Mouse (Mus musculus): ENCODE measurements around the gene Sowahb.
A peak's percentile ranks its signal among the peaks of the same experiment; 100 is the strongest.

The Sowahb gene

DNA sequence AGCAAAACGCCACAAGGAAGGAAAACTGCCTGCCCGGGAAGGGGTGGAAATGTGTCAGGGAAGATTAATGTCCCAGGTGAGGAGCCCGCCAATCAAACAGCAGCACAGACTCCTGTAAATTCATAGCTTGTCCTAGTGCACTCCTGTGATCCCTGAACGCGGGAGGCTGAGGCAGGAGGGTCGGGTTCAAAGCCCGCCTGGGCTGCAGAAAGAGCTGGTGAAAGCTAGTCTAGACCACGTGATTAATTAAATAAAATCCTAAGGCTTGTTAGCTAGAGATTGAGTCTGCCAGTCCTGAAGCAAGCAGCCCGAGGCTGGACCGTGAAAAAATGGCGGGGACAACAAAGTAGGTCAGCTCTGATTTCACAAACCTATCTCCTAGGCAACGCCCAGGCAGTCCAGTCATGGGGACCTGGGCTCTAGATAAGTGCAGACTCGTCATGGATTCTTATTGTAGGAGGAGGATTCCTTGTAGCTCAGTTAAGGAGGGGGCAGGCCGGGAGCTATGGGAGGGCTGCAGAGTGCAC is 38.9 kb downstream of the Sowahb start:
- DNase-seq (ENCODE audit: inconsistent age in 2 of 2, low spot score in 1 of 2): peak; percentile 72 to 91

DNA sequence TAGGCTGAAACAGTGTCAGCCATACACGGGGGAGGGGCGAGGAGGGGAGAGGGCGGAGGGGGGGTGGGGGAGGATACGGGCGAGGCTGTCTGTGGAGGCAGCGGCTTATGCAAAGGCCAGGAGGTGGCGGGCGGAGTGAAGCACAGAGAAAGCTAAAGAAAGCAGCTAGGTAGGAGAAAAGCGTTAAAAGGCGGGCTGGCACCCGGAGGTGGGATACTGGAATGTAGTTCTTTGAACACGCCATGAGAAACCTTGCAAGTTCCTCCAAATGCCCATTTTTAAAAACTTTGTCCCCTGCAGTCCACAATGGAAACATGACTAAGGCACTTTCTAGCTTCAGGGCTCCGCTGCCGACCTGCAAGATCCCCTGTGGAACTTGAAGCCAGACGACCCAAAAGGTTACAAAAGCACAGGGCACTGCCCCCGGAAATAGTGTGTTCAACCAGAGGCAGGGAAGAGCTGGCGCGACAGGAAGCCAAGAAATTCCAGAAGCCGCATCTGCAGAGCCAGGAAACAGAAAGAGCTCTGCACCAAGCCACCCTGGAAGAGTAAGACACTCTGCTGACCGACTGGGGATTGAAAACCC is 39.5 kb downstream of the Sowahb start:
- DNase-seq (ENCODE audit: inconsistent age in 2 of 2, low spot score in 1 of 2): peak; percentile 62 to 86

DNA sequence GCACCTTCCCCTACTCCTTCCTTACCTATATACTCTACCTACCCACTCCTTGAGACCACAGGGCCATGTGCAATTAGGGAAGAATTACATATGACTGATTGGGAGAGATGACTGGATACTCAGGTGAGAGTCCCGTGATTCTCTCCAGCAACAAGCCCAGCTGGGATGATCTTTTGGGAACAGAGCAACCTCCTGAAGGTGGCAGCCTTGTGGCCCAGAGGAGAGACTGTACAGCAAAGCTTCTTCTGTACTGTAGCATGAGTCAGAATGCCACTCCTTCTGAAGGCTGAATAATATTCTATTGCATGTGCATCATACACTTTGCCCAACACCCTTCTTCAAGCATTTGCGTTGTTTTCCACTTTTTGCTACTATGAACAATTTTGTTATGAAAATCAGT is 42.2 kb downstream of the Sowahb start:
- DNase-seq (ENCODE audit: inconsistent age in 2 of 2, low spot score in 1 of 2): peak in 1 of 2 experiments; percentile 49

DNA sequence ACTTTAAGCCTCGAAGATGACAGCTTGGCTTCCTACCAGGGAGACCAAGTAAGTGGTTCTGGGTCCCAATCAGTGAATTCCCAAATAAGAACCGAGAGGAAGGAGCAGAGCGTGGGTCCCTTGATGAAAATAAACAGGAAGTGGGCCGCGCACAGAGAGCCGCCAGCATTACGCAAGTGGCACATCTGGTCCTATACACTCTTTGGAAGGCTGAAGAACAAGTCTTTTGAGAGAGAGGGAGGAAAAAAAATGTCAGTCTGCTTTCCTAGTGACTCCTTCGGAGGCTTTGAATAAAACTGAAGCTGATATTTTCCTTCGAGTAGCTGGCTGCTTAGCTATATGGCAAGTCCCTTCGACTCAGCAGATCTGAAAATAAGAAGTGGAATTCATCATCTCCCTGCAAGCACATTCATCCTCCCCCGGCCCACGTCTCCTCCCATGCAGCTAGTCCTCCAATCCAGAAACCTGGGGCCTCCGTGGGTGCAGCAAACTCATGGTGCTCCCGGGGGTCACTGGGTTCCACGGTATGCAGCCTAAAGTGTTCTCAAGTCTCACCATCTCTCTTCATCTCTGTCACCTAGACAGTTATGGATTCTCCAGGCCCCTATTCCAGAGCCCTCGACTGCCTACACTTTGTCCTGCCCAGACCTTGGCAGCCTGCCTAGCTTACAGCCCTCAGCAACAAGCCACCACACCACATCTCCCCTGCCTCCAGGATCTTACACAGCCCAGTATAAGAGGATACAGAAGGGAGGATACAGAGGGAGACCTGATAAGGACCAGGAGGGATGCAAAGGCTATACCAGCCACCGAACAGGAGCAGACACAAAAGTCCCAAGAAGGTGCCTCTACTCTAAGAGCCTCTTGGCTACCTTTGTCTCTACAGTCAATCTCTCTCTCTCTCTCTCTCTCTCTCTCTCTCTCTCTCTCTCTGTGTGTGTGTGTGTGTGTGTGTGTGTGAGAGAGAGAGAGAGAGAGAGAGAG is 43.8 kb downstream of the Sowahb start:
- no peak for DNase-seq (ENCODE audit: inconsistent age in 2 of 2, low spot score in 1 of 2)

DNA sequence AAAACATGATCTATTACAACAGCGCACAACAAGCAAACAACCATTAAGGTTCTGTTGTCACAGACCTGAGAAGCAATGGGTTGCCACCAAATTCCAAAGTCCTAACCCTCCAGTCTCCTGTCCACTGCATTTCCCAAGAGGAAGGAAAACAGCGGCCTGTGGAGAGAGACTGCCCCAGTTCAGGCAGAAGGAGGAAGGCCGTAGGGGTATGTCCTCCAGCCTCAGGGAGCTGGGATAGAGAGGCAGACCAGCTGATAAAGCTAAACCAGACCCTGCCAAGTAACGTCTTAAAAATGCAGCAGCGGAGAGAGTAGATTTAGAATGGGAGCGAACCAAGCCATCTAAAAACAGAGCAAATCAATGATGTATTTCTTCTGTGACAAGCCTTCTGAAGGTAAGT is 44.8 kb downstream of the Sowahb start:
- no peak for DNase-seq (ENCODE audit: inconsistent age in 2 of 2, low spot score in 1 of 2)

DNA sequence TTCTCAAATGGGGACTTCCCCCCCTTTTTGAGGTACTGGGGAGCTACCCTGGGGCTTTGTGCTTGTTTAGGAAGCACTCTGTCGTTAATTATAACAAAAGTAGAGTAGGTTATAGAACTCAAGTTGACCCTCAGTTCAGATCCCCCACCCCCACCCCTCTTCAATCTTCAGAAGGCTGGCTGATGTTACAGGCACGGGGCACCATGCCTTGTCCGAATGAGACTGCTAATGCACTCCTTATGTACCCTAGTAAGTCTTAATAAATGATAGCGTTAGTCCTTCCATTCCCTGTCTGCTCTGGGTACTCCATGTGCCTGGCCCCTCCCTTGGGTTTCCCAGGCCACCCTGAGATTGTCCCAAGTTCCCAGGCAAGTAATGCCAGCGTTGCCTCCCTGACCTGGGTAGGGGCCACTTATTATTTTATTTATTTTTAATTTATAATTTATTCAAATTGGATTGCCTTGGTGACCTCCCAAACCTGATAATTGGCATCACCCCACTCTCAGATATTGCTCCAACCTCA is 46.3 kb downstream of the Sowahb start:
- no peak for DNase-seq (ENCODE audit: inconsistent age in 2 of 2, low spot score in 1 of 2)

DNA sequence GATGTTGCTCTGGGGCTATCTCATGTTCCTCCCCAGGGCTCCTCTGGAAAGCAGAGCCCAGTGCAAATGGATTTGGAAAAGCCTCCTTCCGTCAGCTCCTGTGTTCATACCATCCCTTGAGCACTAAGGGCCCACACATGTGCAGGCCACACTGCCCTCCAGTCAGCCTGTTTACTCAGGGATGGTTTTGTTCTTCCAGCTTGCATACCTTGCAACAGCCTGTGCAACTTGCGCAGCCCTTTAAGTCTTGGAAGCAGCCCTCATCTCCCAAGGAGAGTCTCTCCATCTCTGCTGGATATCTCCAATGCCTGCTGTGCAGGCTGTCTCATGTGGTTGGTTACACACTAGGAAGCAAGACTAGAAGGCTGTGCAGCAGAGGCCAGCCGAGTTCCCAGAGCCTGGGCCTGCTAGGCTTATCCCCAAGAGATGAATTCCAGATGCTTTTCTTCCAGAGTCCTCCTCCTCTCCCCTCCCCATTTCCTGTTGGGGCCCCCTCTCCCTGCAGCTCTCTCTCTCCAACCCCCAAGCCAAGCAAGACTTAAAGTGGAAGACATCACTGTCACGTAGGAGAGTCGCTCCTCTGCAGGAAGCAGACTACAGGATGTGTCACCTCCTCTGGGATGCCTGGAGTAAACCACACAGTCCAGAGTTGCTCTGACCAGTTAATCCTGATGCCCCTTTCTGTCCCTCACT is 47.2 kb downstream of the Sowahb start:
- DNase-seq (ENCODE audit: inconsistent age in 2 of 2, low spot score in 1 of 2): peak in 1 of 2 experiments; percentile 37

DNA sequence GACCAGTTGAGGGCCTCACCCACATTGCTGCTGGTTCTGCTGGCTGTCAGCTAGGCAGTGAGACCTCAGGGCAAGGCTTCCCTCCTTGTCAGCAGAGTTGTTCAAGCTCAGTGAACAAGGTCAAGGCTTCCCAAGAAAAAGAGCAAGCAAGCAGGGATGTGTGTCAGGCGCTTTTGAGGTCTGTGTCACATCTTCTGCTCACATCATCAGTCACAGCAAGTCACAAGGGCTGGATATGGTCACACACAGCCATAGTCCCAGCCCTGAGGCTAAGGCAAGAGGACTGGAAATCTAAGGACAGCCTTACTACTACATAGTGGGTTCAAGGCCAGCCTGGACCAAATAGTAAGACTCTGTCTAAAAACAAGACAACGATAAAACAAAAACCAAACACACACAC is 50.0 kb downstream of the Sowahb start:
- DNase-seq (ENCODE audit: inconsistent age in 2 of 2, low spot score in 1 of 2): peak in 1 of 2 experiments; percentile 55

DNA sequence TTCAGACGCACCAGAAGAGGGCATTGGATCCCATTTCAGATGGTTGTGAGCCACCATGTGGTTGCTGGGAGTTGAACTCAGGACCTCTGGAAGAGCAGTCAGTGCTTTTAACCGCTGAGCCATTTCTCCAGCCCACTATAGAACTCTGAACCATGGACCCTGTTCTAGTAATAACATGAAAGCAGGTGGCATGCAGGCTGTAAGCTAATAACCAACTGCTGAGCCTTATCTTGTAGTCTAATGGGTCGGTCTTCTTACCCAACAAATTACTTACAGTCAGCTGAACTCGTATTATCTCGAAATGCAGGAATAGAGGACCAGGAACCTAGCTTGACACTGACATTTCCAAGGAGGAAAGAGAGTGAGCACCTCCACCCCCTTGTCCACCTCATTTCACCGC is 50.5 kb downstream of the Sowahb start:
- no peak for DNase-seq (ENCODE audit: inconsistent age in 2 of 2, low spot score in 1 of 2)

DNA sequence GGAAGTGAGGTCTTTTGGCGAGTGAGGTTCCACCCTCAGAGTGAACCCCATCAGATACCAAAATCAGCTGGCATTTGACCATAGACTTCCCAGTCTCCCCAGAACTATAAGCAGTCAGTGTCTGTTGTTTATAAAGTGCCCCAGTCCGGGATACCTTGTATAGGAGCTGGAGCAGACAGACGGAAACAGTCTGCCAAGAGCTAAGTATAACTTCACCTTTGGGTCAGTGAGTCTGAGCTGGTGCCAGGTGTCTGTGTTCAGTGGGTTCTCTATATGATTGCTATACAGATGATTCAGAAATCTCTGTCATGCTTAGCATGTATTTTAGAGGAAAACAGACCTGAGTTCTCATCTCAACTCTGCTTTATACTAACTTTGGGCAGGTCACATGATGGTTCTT is 52.7 kb downstream of the Sowahb start:
- no peak for DNase-seq (ENCODE audit: inconsistent age in 2 of 2, low spot score in 1 of 2)

Measured in adrenal gland, adult (tissue).